ENCODE assay signal across 33 mouse cellular contexts in genomic region chr5:51520807-51521206, GRCm38 (mm10). TPM values are rescaled to one million over a fixed set of nuclear protein-coding genes. Genes with fewer than 3 reads are reported as not detected.
DNase-seq lines count a peak whose midpoint lies in the region; ATAC-seq and TF ChIP-seq lines count a peak whose summit lies in the region.
"Had no signal": no experiment of that assay in that cellular context is flagged by ENCODE, and none has a peak within 500 bp of the region (broad histone marks: within the 10 kb centered on the region; RNA-seq: fewer than 3 reads in every experiment).

No protein-coding gene starts in this region.

- no peak overlapping the region for H3K4me3 ChIP-seq in heart, embryonic 15.5 days
- no peak overlapping the region for H3K4me3 ChIP-seq in heart, embryonic 11.5 days (ENCODE audit: low read depth, low read length)
- H3K4me3 ChIP-seq in layer of hippocampus, adult 2 months, result no peak overlapping the region
- no peak overlapping the region for H3K4me3 ChIP-seq in midbrain, embryonic 14.5 days (replicated peaks; ENCODE audit: low read depth, low read length)
- no peak overlapping the region for H3K4me3 ChIP-seq in midbrain, embryonic 11.5 days (ENCODE audit: low read depth, low read length)
- no peak overlapping the region for H3K4me3 ChIP-seq in stomach, postnatal 0 days (ENCODE audit: low read depth, low read length)
- H3K4me3 ChIP-seq: embryonic facial prominence, embryonic 12.5 days; forebrain, embryonic 10.5 days; hindbrain, embryonic 13.5 days; limb, embryonic 13.5 days; liver, embryonic 12.5 days; midbrain, embryonic 13.5 days; neural tube, embryonic 15.5 days; stomach, embryonic 15.5 days had no signal

- H3K9me3 ChIP-seq in heart, embryonic 15.5 days (replicated peaks), result no peaks in the 10 kb centered on the region
- no peaks in the 10 kb centered on the region for H3K9me3 ChIP-seq in heart, embryonic 11.5 days (replicated peaks; ENCODE audit: control insufficient read depth, low read length)
- no peaks in the 10 kb centered on the region for H3K9me3 ChIP-seq in midbrain, embryonic 14.5 days (ENCODE audit: control insufficient read depth, low read length)
- no peaks in the 10 kb centered on the region for H3K9me3 ChIP-seq in midbrain, embryonic 11.5 days (ENCODE audit: control insufficient read depth, low read length)
- H3K9me3 ChIP-seq in stomach, postnatal 0 days (ENCODE audit: control insufficient read depth, low read length), result no peaks in the 10 kb centered on the region
- H3K9me3 ChIP-seq: embryonic facial prominence, embryonic 12.5 days; forebrain, embryonic 10.5 days; hindbrain, embryonic 13.5 days; limb, embryonic 13.5 days; liver, embryonic 12.5 days; midbrain, embryonic 13.5 days; neural tube, embryonic 15.5 days; stomach, embryonic 15.5 days had no signal

- H3K9ac ChIP-seq in heart, embryonic 15.5 days, result no peak overlapping the region
- no peak overlapping the region for H3K9ac ChIP-seq in heart, embryonic 11.5 days (ENCODE audit: low read depth, low read length)
- no peak overlapping the region for H3K9ac ChIP-seq in midbrain, embryonic 14.5 days (replicated peaks; ENCODE audit: low read length)
- no peak overlapping the region for H3K9ac ChIP-seq in midbrain, embryonic 11.5 days (ENCODE audit: low read length)
- no peak overlapping the region for H3K9ac ChIP-seq in stomach, postnatal 0 days (ENCODE audit: low read length)
- H3K9ac ChIP-seq: embryonic facial prominence, embryonic 12.5 days; hindbrain, embryonic 13.5 days; limb, embryonic 13.5 days; liver, embryonic 12.5 days; midbrain, embryonic 13.5 days; neural tube, embryonic 15.5 days; stomach, embryonic 15.5 days had no signal

- peak overlapping the region; percentile 6; the same call in 1 of the 2 replicates for H3K27ac ChIP-seq in heart, embryonic 15.5 days
- H3K27ac ChIP-seq in heart, embryonic 11.5 days (ENCODE audit: low read depth, low read length), result no peak overlapping the region
- H3K27ac ChIP-seq in layer of hippocampus, adult 2 months, result no peak overlapping the region
- no peak overlapping the region for H3K27ac ChIP-seq in midbrain, embryonic 14.5 days (replicated peaks; ENCODE audit: low read depth, low read length)
- H3K27ac ChIP-seq in midbrain, embryonic 11.5 days (ENCODE audit: low read depth, low read length), result no peak overlapping the region
- H3K27ac ChIP-seq in stomach, postnatal 0 days (replicated peaks), result no peak overlapping the region
- H3K27ac ChIP-seq: embryonic facial prominence, embryonic 12.5 days; forebrain, embryonic 10.5 days; hindbrain, embryonic 13.5 days; limb, embryonic 13.5 days; liver, embryonic 12.5 days; midbrain, embryonic 13.5 days; neural tube, embryonic 15.5 days; stomach, embryonic 15.5 days had no signal

- DNase-seq in layer of hippocampus, adult 2 months (ENCODE audit: low spot score in 2 of 2), result no peak
- no peak for DNase-seq in layer of hippocampus, adult 9-11 months
- peak; percentile 31 for DNase-seq in midbrain, embryonic 14.5 days
- DNase-seq in midbrain, embryonic 11.5 days (ENCODE audit: low spot score, missing footprints), result no peak
- no peak for DNase-seq in stomach, postnatal 0 days (ENCODE audit: low spot score)
- DNase-seq in right cerebral cortex, postnatal 25 days, result no peak
- DNase-seq: adrenal gland, postnatal 10 days; cerebellum, adult 11 months; cerebellum, adult 9-10 months; cerebellum, postnatal 36 days; embryo, embryonic 11 days; gastrocnemius, postnatal 36 days; heart, postnatal 4 days; kidney, adult 2 months; kidney, postnatal 10 days; lung, adult 18-20 months; retina, postnatal 1 day; right cerebral cortex, postnatal 14 days; thymus, postnatal 14 days had no signal

- TF ChIP-seq CTCF in layer of hippocampus, adult 2 months (conservative IDR thresholded peaks at IDR 0.05), result peak; percentile 73
- peak; percentile 49 for TF ChIP-seq CTCF in stomach, postnatal 0 days (IDR thresholded peaks at IDR 0.05; ENCODE audit: low read depth)

- ATAC-seq in heart, embryonic 15.5 days (replicated peaks; ENCODE audit: insufficient number of reproducible peaks, insufficient read depth, low FRiP score, low read depth), result no peak
- no peak for ATAC-seq in heart, embryonic 11.5 days (replicated peaks; ENCODE audit: insufficient number of reproducible peaks, low FRiP score, low TSS enrichment)
- ATAC-seq in midbrain, embryonic 14.5 days (ENCODE audit: low FRiP score, low TSS enrichment), result no peak
- no peak for ATAC-seq in midbrain, embryonic 11.5 days (ENCODE audit: low FRiP score)
- ATAC-seq in stomach, postnatal 0 days (ENCODE audit: low FRiP score, low TSS enrichment), result no peak
- ATAC-seq: inflammation-experienced regulatory T-cells, adult 6 months; liver, embryonic 12.5 days; midbrain, embryonic 13.5 days; Patski had no signal

- H3K4me1 ChIP-seq in heart, embryonic 15.5 days (replicated peaks), result peaks cover 17% of the 10 kb centered on the region
- 0 out of 2 replicates have a peak, but pooled peaks cover 3% of the 10 kb centered on the region for H3K4me1 ChIP-seq in heart, embryonic 11.5 days (ENCODE audit: control insufficient read depth, insufficient read depth, low read length)
- no peaks in the 10 kb centered on the region for H3K4me1 ChIP-seq in midbrain, embryonic 14.5 days (ENCODE audit: control insufficient read depth, insufficient read depth, low read length)
- H3K4me1 ChIP-seq in midbrain, embryonic 11.5 days (ENCODE audit: control insufficient read depth, insufficient read depth, low read length), result no peaks in the 10 kb centered on the region
- H3K4me1 ChIP-seq in stomach, postnatal 0 days (replicated peaks; ENCODE audit: control insufficient read depth, insufficient read depth), result no peaks in the 10 kb centered on the region
- H3K4me1 ChIP-seq: embryonic facial prominence, embryonic 12.5 days; forebrain, embryonic 10.5 days; hindbrain, embryonic 13.5 days; liver, embryonic 12.5 days; midbrain, embryonic 13.5 days; neural tube, embryonic 15.5 days; stomach, embryonic 15.5 days had no signal

- no peaks in the 10 kb centered on the region for H3K27me3 ChIP-seq in heart, embryonic 15.5 days
- H3K27me3 ChIP-seq in heart, embryonic 11.5 days (ENCODE audit: control insufficient read depth, insufficient read depth, low read length), result no peaks in the 10 kb centered on the region
- no peaks in the 10 kb centered on the region for H3K27me3 ChIP-seq in midbrain, embryonic 14.5 days (ENCODE audit: control insufficient read depth, insufficient read depth, low read length)
- no peaks in the 10 kb centered on the region for H3K27me3 ChIP-seq in midbrain, embryonic 11.5 days (ENCODE audit: control insufficient read depth, insufficient read depth, low read length)
- H3K27me3 ChIP-seq in stomach, postnatal 0 days (ENCODE audit: control insufficient read depth, insufficient read depth, low read length), result no peaks in the 10 kb centered on the region
- H3K27me3 ChIP-seq: CH12.LX; embryonic facial prominence, embryonic 12.5 days; hindbrain, embryonic 13.5 days; limb, embryonic 13.5 days; liver, embryonic 12.5 days; midbrain, embryonic 13.5 days; neural tube, embryonic 15.5 days; Patski; stomach, embryonic 15.5 days had no signal

- TF ChIP-seq EP300 in stomach, postnatal 0 days (optimal IDR thresholded peaks at IDR 0.05), result no peak

- H3K36me3 ChIP-seq in heart, embryonic 15.5 days, result no peaks in the 10 kb centered on the region
- no peaks in the 10 kb centered on the region for H3K36me3 ChIP-seq in heart, embryonic 11.5 days (ENCODE audit: control insufficient read depth, insufficient read depth, low read length)
- no peaks in the 10 kb centered on the region for H3K36me3 ChIP-seq in midbrain, embryonic 14.5 days (ENCODE audit: control insufficient read depth, insufficient read depth, low read length)
- H3K36me3 ChIP-seq in midbrain, embryonic 11.5 days (ENCODE audit: control insufficient read depth, insufficient read depth, low read length), result no peaks in the 10 kb centered on the region
- no peaks in the 10 kb centered on the region for H3K36me3 ChIP-seq in stomach, postnatal 0 days (ENCODE audit: control insufficient read depth, insufficient read depth, low read length)
- H3K36me3 ChIP-seq: embryonic facial prominence, embryonic 12.5 days; forebrain, embryonic 10.5 days; hindbrain, embryonic 13.5 days; limb, embryonic 13.5 days; liver, embryonic 12.5 days; midbrain, embryonic 13.5 days; neural tube, embryonic 15.5 days; stomach, embryonic 15.5 days had no signal

- H3K4me2 ChIP-seq in heart, embryonic 15.5 days, result no peak overlapping the region
- no peak overlapping the region for H3K4me2 ChIP-seq in heart, embryonic 11.5 days
- no peak overlapping the region for H3K4me2 ChIP-seq in midbrain, embryonic 14.5 days (ENCODE audit: low read length)
- H3K4me2 ChIP-seq in midbrain, embryonic 11.5 days, result no peak overlapping the region
- H3K4me2 ChIP-seq in stomach, postnatal 0 days (replicated peaks; ENCODE audit: low read depth), result no peak overlapping the region
- H3K4me2 ChIP-seq: embryonic facial prominence, embryonic 12.5 days; hindbrain, embryonic 13.5 days; limb, embryonic 13.5 days; liver, embryonic 12.5 days; midbrain, embryonic 13.5 days; neural tube, embryonic 15.5 days; stomach, embryonic 15.5 days had no signal

- 73% methylated on average over 3 of the region's 3 CpGs for WGBS in heart, embryonic 15.5 days
- 82% methylated on average over 3 of the region's 3 CpGs for WGBS in heart, embryonic 11.5 days (ENCODE audit: insufficient replicate concordance)
- WGBS in midbrain, embryonic 14.5 days, result 90% methylated on average over 3 of the region's 3 CpGs
- WGBS in midbrain, embryonic 11.5 days, result 83% methylated on average over 3 of the region's 3 CpGs
- WGBS in stomach, postnatal 0 days, result 71% methylated on average over 3 of the region's 3 CpGs

RNA-seq across cellular contexts. Expression of gene Ppargc1a, which starts 46.7 kb away (rescaled TPM):
- polyA plus RNA-seq in heart, embryonic 15.5 days (2015; fragmentation: Nextera tagmentation; extraction: Ambion mirVana), result 57.1 and 66.0 TPM in 2 replicates
- 40.1 and 44.6 TPM in 2 replicates for polyA plus RNA-seq in heart, embryonic 11.5 days (2014; fragmentation: Nextera tagmentation; extraction: Ambion mirVana)
- 10 to 100 TPM; 40.9 to 41.8 TPM for total RNA-seq in layer of hippocampus, adult 2 months (2021)
- polyA plus RNA-seq in midbrain, embryonic 14.5 days (2014; fragmentation: Nextera tagmentation; extraction: Ambion mirVana), result 13.0 and 13.7 TPM in 2 replicates
- polyA plus RNA-seq in midbrain, embryonic 11.5 days (2014; fragmentation: Nextera tagmentation; extraction: Ambion mirVana), result 2.6 and 3.3 TPM in 2 replicates
- 4.1 and 5.1 TPM in 2 replicates for polyA plus RNA-seq in stomach, postnatal 0 days (2015; fragmentation: Nextera tagmentation; extraction: Ambion mirVana)
- total RNA-seq: CH12.LX; megakaryocyte, adult 5-6 weeks had no signal
